Mouse (Mus musculus) MEL (cell line): ENCODE results near the gene Camk1d.

ENCODE experiments used
- CHD1 ChIP-seq: IDR thresholded peaks from 2 replicates; pipeline ENCODE4 v1.6.1; 2012; ENCODE audit warnings: low read depth, mild to moderate bottlenecking, inconsistent platforms, low read length, improper control_type of control experiment
- CTCF ChIP-seq, 3 experiments: IDR thresholded peaks in 2 of 3; conservative IDR thresholded peaks in 1 of 3; 2 replicates each; pipeline ENCODE4 v1.5.1; 2011 to 2012; ENCODE audit warnings: low read length in 3 of 3, low read depth in 2 of 3, mild to moderate bottlenecking in 2 of 3, improper control_type of control experiment in 1 of 3, inconsistent platforms in 1 of 3, mixed read lengths in 1 of 3, moderate library complexity in 1 of 3; ENCODE audit not compliant: control insufficient read depth in 1 of 3, insufficient read depth in 1 of 3, poor library complexity in 1 of 3, severe bottlenecking in 1 of 3
- EP300 ChIP-seq, 2 experiments: IDR thresholded peaks; 2 replicates each; pipeline ENCODE4 v1.6.1; 2011; ENCODE audit warnings: improper control_type of control experiment in 2 of 2, low read length in 2 of 2, low read depth in 1 of 2, mild to moderate bottlenecking in 1 of 2
- JUND ChIP-seq: IDR thresholded peaks from 2 replicates; pipeline ENCODE4 v1.6.1; 2011; ENCODE audit warnings: low read depth, mild to moderate bottlenecking, improper control_type of control experiment, low read length
- KAT2A ChIP-seq: conservative IDR thresholded peaks from 2 replicates; pipeline ENCODE4 v1.6.1; 2012; ENCODE audit warnings: low read depth, low read length, improper control_type of control experiment, inconsistent platforms
- MEF2A ChIP-seq: IDR thresholded peaks from 2 replicates; pipeline ENCODE4 v1.6.1; 2014; ENCODE audit warnings: low read depth, mild to moderate bottlenecking, inconsistent platforms, low read length, improper control_type of control experiment; ENCODE audit not compliant: poor library complexity, insufficient replicate concordance, severe bottlenecking; ENCODE audit errors: extremely low read depth
- POLR2A ChIP-seq, 2 experiments: IDR thresholded peaks; 2 replicates each; pipeline ENCODE4 v1.6.1; 2011 to 2012; ENCODE audit warnings: low read length in 2 of 2, mild to moderate bottlenecking in 2 of 2, control low read depth in 1 of 2, improper control_type of control experiment in 1 of 2, low read depth in 1 of 2, moderate library complexity in 1 of 2; ENCODE audit not compliant: control insufficient read depth in 1 of 2, insufficient read depth in 1 of 2, poor library complexity in 1 of 2
- SIN3A ChIP-seq: IDR thresholded peaks from 2 replicates; pipeline ENCODE4 v1.6.1; 2012; ENCODE audit warnings: low read length, improper control_type of control experiment, inconsistent platforms
- UBTF ChIP-seq: IDR thresholded peaks from 2 replicates; pipeline ENCODE4 v1.6.1; 2012; ENCODE audit warnings: low read depth, mild to moderate bottlenecking, inconsistent platforms, low read length, improper control_type of control experiment, moderate library complexity, borderline replicate concordance; ENCODE audit not compliant: insufficient read depth
- USF1 ChIP-seq: IDR thresholded peaks from 2 replicates; pipeline ENCODE4 v1.6.1; 2014; ENCODE audit warnings: low read depth, mild to moderate bottlenecking, inconsistent platforms, low read length, improper control_type of control experiment, moderate library complexity
- ZC3H11A ChIP-seq: IDR thresholded peaks from 2 replicates; pipeline ENCODE4 v1.6.1; 2012; ENCODE audit warnings: low read depth, mild to moderate bottlenecking, inconsistent platforms, low read length, improper control_type of control experiment
- ZNF384 ChIP-seq: IDR thresholded peaks from 2 replicates; pipeline ENCODE4 v1.6.1; 2012; ENCODE audit warnings: low read depth, mild to moderate bottlenecking, inconsistent platforms, low read length, improper control_type of control experiment

GRCm38 (mm10) chr2:5747545-5748043 is 33.3 kb upstream of the Camk1d start:
- TF ChIP-seq ZC3H11A (no peak), SIN3A (no peak), JUND (no peak), CTCF (IDR thresholded peaks at IDR 0.05 in 2 of 3, conservative IDR thresholded peaks at IDR 0.05 in 1 of 3; ENCODE audit: control insufficient read depth in 1 of 3, insufficient read depth in 1 of 3, low read depth in 2 of 3, low read length in 3 of 3, poor library complexity in 1 of 3, severe bottlenecking in 1 of 3) (no peak), POLR2A (IDR thresholded peaks at IDR 0.05; ENCODE audit: control insufficient read depth in 1 of 2, insufficient read depth in 1 of 2, low read depth in 1 of 2, low read length in 2 of 2, poor library complexity in 1 of 2) (no peak), USF1 (no peak), EP300 (IDR thresholded peaks at IDR 0.05; ENCODE audit: low read depth in 1 of 2, low read length in 2 of 2) (no peak; a peak in 1 of 4 replicates), UBTF (no peak), KAT2A (no peak), ZNF384 (no peak), CHD1 (no peak), MEF2A (no peak)
